Mouse (Mus musculus): ENCODE data around the gene Aldh3b2. TPM values are rescaled to one million over a fixed set of nuclear protein-coding genes. Genes with fewer than 3 reads are reported as not detected.

The Aldh3b2 gene
- polyA plus RNA-seq, 1 experiment from 2014 or later: 2.6 TPM

DNA sequence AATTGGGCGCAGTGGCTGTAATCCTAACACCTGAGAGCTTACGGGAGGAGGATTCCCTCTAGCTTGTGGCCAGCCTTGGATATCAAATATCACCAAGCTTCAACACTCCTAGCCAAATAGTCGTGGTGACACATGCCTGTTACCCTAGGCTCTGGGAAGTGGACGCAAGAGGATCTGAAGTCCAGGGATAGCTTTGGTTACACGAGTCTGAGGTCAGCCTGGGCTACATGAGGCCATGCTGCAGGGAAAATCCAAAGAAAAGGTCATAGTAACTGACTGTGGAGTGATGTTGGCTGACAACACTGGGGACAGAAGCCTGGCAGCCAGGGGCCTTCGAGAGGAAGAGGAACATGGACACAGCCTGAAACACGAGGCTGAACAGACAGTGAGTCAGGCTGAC, 24.0 kb downstream of the Aldh3b2 start:
- H3K9ac ChIP-seq (ENCODE audit: low read length): no peak overlapping the region
- H3K36me3 ChIP-seq (ENCODE audit: control insufficient read depth, insufficient read depth, low read length): no peaks in the 10 kb centered on the region
- WGBS: 67% methylated on average over 7 of the region's 7 CpGs
- H3K27ac ChIP-seq (replicated peaks; ENCODE audit: low read depth, low read length): no peak overlapping the region
- no peaks in the 10 kb centered on the region for H3K27me3 ChIP-seq (ENCODE audit: control insufficient read depth, insufficient read depth, low read length)
- no peak overlapping the region for H3K4me2 ChIP-seq (ENCODE audit: low read depth, severe bottlenecking)
- peaks cover 1% of the 10 kb centered on the region for H3K4me1 ChIP-seq (ENCODE audit: control insufficient read depth, insufficient read depth, low read length)
- DNase-seq (ENCODE audit: low spot score) (no peak), ATAC-seq (ENCODE audit: insufficient number of reproducible peaks, low FRiP score, low TSS enrichment, low read depth) (no peak)
- no peaks in the 10 kb centered on the region for H3K9me3 ChIP-seq (ENCODE audit: control insufficient read depth, low read length)
- H3K4me3 ChIP-seq (ENCODE audit: low read depth, low read length): no peak overlapping the region

DNA sequence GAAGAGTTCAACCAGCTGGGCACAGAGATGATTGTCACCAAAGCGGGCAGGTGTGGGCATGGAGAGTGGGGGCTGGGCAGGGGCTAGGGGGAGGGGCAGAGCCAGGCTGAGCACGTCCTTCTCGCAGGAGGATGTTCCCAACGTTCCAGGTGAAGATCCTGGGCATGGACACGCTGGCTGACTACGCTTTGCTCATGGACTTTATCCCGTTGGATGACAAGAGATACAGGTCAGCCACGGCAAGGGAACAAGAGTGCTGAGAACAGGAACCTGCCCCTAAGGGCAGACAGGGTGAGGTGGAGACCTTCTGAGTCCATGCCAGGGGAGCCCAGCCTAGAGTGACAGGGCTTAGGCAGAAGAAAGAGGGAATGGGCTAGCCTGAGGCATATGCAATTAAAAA, 24.6 kb downstream of the Aldh3b2 start:
- Histone ChIP-seq H3K9ac (ENCODE audit: low read length) (no peak overlapping the region), H3K4me1 (ENCODE audit: control insufficient read depth, insufficient read depth, low read length) (peaks cover 8% of the 10 kb centered on the region), H3K36me3 (ENCODE audit: control insufficient read depth, insufficient read depth, low read length) (no peaks in the 10 kb centered on the region), H3K9me3 (ENCODE audit: control insufficient read depth, low read length) (no peaks in the 10 kb centered on the region), H3K4me2 (ENCODE audit: low read depth, severe bottlenecking) (no peak overlapping the region), H3K27me3 (ENCODE audit: control insufficient read depth, insufficient read depth, low read length) (no peaks in the 10 kb centered on the region), H3K27ac (replicated peaks; ENCODE audit: low read depth, low read length) (no peak overlapping the region), H3K4me3 (ENCODE audit: low read depth, low read length) (no peak overlapping the region)
- ATAC-seq (ENCODE audit: insufficient number of reproducible peaks, low FRiP score, low TSS enrichment, low read depth) (no peak), DNase-seq (ENCODE audit: low spot score) (no peak)
- WGBS: 90% methylated on average over 8 of the region's 8 CpGs

DNA sequence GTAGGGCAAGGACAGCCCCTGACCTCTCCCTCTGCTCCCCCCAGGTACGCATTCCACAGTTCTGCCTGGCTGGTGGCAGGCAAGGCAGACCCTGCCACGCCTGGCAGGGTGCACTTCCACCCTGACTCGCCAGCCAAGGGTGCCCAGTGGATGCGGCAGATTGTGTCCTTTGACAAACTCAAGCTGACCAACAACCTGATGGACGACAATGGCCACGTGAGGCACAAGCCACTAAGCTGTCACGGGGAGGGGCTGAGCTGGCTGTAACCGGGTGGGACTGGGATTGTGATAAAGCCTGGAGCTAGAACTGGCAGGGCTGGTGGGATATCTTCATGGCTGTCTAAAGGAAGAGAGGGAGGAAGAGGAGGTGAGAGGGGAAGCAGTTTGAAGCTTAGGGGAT, 25.1 kb downstream of the Aldh3b2 start:
- ATAC-seq (ENCODE audit: insufficient number of reproducible peaks, low FRiP score, low TSS enrichment, low read depth): no peak
- no peak overlapping the region for H3K4me2 ChIP-seq (ENCODE audit: low read depth, severe bottlenecking)
- WGBS: 70% methylated on average over 8 of the region's 8 CpGs
- no peaks in the 10 kb centered on the region for H3K36me3 ChIP-seq (ENCODE audit: control insufficient read depth, insufficient read depth, low read length)
- H3K9ac ChIP-seq (ENCODE audit: low read length): no peak overlapping the region
- no peak overlapping the region for H3K27ac ChIP-seq (replicated peaks; ENCODE audit: low read depth, low read length)
- no peaks in the 10 kb centered on the region for H3K9me3 ChIP-seq (ENCODE audit: control insufficient read depth, low read length)
- DNase-seq (ENCODE audit: low spot score): no peak
- peaks cover 8% of the 10 kb centered on the region for H3K4me1 ChIP-seq (ENCODE audit: control insufficient read depth, insufficient read depth, low read length)
- H3K4me3 ChIP-seq (ENCODE audit: low read depth, low read length): no peak overlapping the region
- no peaks in the 10 kb centered on the region for H3K27me3 ChIP-seq (ENCODE audit: control insufficient read depth, insufficient read depth, low read length)

DNA sequence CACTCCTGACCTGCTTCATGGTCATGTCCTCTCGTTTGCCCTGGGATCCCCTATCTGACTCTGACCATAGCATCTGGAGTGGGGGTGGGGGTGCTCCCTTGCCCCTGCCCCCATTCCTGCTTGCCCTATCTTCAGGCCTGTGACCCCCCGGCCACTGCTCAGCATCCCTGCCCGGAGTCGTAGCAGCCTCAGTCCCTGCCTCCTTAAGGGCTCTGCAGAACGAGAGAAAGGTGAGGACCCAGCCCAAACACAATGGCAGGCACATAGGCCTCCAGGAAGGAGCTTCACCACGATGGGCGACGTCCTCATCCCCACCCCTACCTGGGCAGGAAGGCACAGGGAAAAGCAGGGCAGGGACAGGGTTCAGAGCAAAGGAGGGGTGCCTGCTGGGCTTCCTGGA, 26.2 kb downstream of the Aldh3b2 start:
- DNase-seq (ENCODE audit: low spot score): no peak
- Histone ChIP-seq H3K4me3 (ENCODE audit: low read depth, low read length) (no peak overlapping the region), H3K27me3 (ENCODE audit: control insufficient read depth, insufficient read depth, low read length) (no peaks in the 10 kb centered on the region), H3K4me2 (ENCODE audit: low read depth, severe bottlenecking) (no peak overlapping the region), H3K9ac (ENCODE audit: low read length) (no peak overlapping the region), H3K9me3 (ENCODE audit: control insufficient read depth, low read length) (no peaks in the 10 kb centered on the region), H3K4me1 (ENCODE audit: control insufficient read depth, insufficient read depth, low read length) (peaks cover 8% of the 10 kb centered on the region), H3K27ac (replicated peaks; ENCODE audit: low read depth, low read length) (no peak overlapping the region), H3K36me3 (ENCODE audit: control insufficient read depth, insufficient read depth, low read length) (no peaks in the 10 kb centered on the region)
- ATAC-seq (ENCODE audit: insufficient number of reproducible peaks, low FRiP score, low TSS enrichment, low read depth): no peak
- WGBS: 71% methylated on average over 8 of the region's 8 CpGs

DNA sequence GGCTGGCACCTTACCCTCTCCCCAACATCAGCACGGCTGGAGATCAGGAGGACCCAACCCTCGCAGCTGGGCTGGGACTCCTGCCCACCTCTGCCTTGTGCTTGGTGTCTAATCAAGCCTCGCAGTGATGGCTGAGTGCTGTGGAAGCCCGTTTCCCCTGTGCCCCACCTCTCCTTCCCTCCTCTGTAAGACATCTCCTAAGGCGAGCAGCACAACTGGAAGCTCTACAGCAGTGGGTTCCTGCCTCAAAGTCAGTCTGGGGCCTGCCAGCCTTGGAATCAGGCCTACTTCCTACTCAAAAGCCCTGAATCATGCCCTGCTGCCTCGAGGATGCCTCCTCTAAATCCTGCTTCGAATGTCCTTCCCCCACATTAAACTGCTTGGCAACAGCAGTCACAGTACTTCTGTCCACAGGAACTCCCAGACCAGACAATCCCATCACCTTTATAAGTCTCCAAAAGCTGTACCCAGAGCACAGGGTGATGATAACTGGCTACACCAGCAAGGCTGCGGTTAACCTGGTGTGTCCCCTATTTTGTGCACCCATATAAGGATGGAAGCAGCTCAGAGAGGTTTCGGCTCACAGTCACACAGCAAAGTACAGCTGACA, 27.1 kb downstream of the Aldh3b2 start:
- 89% methylated on average over 9 of the region's 9 CpGs for WGBS

DNA sequence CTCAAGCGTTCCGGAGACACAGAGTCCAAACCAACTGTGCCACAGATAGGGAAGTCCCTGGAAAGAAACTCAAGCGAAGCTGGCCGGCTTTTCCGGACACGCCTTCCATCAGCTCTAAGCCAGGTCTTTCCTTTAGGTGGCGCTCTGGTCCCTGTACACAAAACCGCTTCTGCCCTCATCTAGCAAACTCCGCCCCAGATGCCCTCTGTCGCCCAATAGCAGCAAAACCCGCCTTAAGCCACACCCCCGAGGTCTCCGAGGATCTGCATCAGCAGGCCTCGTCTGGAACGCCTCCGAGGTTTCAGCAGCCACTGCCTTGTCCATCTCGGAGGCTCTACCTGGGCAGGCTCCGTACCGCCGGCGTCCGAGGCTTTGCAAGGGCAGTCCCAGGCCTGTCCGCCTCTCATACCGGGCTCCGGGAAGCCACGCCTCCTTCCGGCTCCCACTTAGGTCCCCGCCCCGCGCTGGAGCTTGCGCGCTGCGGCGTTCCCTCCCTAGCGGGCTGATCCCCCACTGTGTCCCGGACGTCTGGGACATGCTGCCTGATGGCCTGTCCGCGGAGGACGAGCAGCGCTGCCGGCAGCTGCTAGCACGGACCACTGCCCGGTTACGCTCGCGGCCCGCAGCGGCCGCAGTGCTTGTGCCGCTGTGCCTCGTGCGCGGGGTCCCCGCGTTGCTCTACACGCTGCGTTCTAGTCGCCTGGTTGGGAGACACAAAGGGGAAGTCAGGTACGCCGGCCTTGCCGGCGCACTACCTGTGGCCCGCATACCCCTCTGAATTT, 28.2 kb downstream of the Aldh3b2 start, which contains the start of the genes Nudt8 and Gm49405:
Nudt8 (plus strand) TSS at position 462 of the 782 bp plus-strand sequence.
Gm49405 (plus strand) TSS at position 508 of the 782 bp plus-strand sequence.
- Histone ChIP-seq H3K27me3 (ENCODE audit: control insufficient read depth, insufficient read depth, low read length) (no peaks in the 10 kb centered on the region), H3K36me3 (ENCODE audit: control insufficient read depth, insufficient read depth, low read length) (no peaks in the 10 kb centered on the region; the same call in 1 of the 2 replicates), H3K9ac (ENCODE audit: low read length) (peak within 1 kb of the TSS; percentile 93), H3K27ac (replicated peaks; ENCODE audit: low read depth, low read length) (peak within 1 kb of the TSS; percentile 96), H3K4me2 (ENCODE audit: low read depth, severe bottlenecking) (peak within 1 kb of the TSS; percentile 87), H3K9me3 (ENCODE audit: control insufficient read depth, low read length) (no peaks in the 10 kb centered on the region), H3K4me1 (ENCODE audit: control insufficient read depth, insufficient read depth, low read length) (peaks cover 8% of the 10 kb centered on the region), H3K4me3 (ENCODE audit: low read depth, low read length) (peak within 1 kb of the TSS; percentile 75)
- ATAC-seq (ENCODE audit: insufficient number of reproducible peaks, low FRiP score, low TSS enrichment, low read depth) (peak; percentile 83), DNase-seq (ENCODE audit: low spot score) (peak; percentile 97)
- WGBS: 0% methylated on average over 64 of the region's 64 CpGs

More for the DNA sequence above, 27.1 kb downstream of the Aldh3b2 start:
- Histone ChIP-seq H3K9me3 (ENCODE audit: control insufficient read depth, low read length) (no peaks in the 10 kb centered on the region), H3K4me1 (ENCODE audit: control insufficient read depth, insufficient read depth, low read length) (peaks cover 8% of the 10 kb centered on the region), H3K9ac (ENCODE audit: low read length) (no peak overlapping the region), H3K27ac (replicated peaks; ENCODE audit: low read depth, low read length) (no peak overlapping the region), H3K4me2 (ENCODE audit: low read depth, severe bottlenecking) (peak overlapping the region; percentile 87), H3K27me3 (ENCODE audit: control insufficient read depth, insufficient read depth, low read length) (no peaks in the 10 kb centered on the region), H3K4me3 (ENCODE audit: low read depth, low read length) (0 out of 2 replicates have a peak overlapping the region, but pooled peaks have one; percentile 75), H3K36me3 (ENCODE audit: control insufficient read depth, insufficient read depth, low read length) (no peaks in the 10 kb centered on the region)
- ATAC-seq (ENCODE audit: insufficient number of reproducible peaks, low FRiP score, low TSS enrichment, low read depth): no peak
- DNase-seq (ENCODE audit: low spot score): no peak

DNA sequence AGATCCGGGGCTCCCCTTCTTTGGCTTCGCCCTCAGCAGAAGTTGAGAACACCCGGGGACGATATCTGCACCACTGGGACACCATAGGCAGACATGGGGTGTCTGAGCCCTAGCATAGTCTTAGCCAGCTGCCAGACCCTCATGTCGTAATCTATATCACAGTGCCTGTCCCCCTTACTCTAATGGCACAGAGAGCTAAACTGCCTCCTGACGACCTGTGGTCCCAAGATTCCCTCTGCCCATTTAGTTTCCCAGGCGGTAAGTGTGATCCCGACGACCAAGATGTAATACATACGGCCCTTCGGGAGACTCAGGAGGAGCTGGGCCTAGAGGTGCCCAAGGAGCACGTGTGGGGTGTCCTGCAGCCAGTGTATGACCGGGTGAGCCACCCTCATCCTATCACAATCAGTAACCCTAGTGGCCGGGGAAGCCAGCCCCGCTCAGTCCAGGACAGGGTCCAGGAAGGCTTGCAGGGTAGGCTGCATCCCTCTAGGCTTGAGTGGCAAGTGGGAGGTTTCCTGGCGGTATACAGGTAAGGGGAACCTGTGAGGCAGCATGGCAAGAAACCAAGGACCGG, 28.9 kb downstream of the Aldh3b2 start:
- H3K4me1 ChIP-seq (ENCODE audit: control insufficient read depth, insufficient read depth, low read length): peaks cover 8% of the 10 kb centered on the region
- H3K36me3 ChIP-seq (ENCODE audit: control insufficient read depth, insufficient read depth, low read length): peaks cover 4% of the 10 kb centered on the region
- H3K4me2 ChIP-seq (ENCODE audit: low read depth, severe bottlenecking): peak overlapping the region; percentile 87
- H3K4me3 ChIP-seq (ENCODE audit: low read depth, low read length): peak overlapping the region; percentile 75
- DNase-seq (ENCODE audit: low spot score): peak; percentile 45
- H3K27ac ChIP-seq (replicated peaks; ENCODE audit: low read depth, low read length): peak overlapping the region; percentile 96
- H3K9me3 ChIP-seq (ENCODE audit: control insufficient read depth, low read length): no peaks in the 10 kb centered on the region
- H3K9ac ChIP-seq (ENCODE audit: low read length): peak overlapping the region; percentile 93
- ATAC-seq (ENCODE audit: insufficient number of reproducible peaks, low FRiP score, low TSS enrichment, low read depth): no peak
- H3K27me3 ChIP-seq (ENCODE audit: control insufficient read depth, insufficient read depth, low read length): no peaks in the 10 kb centered on the region
- 17% methylated on average over 17 of the region's 17 CpGs for WGBS

DNA sequence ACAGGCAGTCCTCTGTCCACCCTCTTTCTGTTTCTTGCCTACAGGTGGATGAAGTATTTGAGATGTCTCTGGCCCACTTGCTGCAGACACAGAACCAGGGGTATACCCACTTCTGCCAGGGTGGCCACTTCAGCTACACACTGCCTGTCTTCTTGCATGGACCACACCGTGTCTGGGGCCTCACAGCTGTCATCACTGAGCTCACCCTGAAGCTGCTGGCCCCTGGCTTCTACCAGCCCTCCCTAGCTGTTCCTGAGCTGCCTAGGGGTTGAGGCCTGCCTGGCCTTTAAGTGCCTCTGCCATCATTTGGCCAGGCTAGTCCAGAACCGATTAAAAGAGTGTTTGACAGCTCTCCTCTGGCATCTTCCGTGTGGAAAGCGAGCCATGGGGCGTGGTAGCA, 29.6 kb downstream of the Aldh3b2 start:
- Histone ChIP-seq H3K9me3 (ENCODE audit: control insufficient read depth, low read length) (no peaks in the 10 kb centered on the region), H3K4me1 (ENCODE audit: control insufficient read depth, insufficient read depth, low read length) (peaks cover 8% of the 10 kb centered on the region), H3K4me3 (ENCODE audit: low read depth, low read length) (no peak overlapping the region), H3K27me3 (ENCODE audit: control insufficient read depth, insufficient read depth, low read length) (no peaks in the 10 kb centered on the region), H3K36me3 (ENCODE audit: control insufficient read depth, insufficient read depth, low read length) (peaks cover 9% of the 10 kb centered on the region), H3K27ac (replicated peaks; ENCODE audit: low read depth, low read length) (no peak overlapping the region), H3K9ac (ENCODE audit: low read length) (no peak overlapping the region), H3K4me2 (ENCODE audit: low read depth, severe bottlenecking) (peak overlapping the region; percentile 87; the same call in 1 of the 2 replicates)
- ATAC-seq (ENCODE audit: insufficient number of reproducible peaks, low FRiP score, low TSS enrichment, low read depth): no peak
- 88% methylated on average over 5 of the region's 5 CpGs for WGBS
- no peak for DNase-seq (ENCODE audit: low spot score)

Data from limb, embryonic 11.5 days (tissue).